Mouse (Mus musculus): ENCODE measurements around the gene Nucks1. TPM values are rescaled to one million over a fixed set of nuclear protein-coding genes. Genes with fewer than 3 reads are reported as not detected.

Gene Nucks1
- polyA plus RNA-seq (2015; fragmentation: Illumina TruSeq; extraction: RNeasy Lipid Tissue Mini Kit (QIAGEN cat#74804); ENCODE audit: insufficient read depth, low read depth, low replicate concordance) = 5.5 TPM

DNA sequence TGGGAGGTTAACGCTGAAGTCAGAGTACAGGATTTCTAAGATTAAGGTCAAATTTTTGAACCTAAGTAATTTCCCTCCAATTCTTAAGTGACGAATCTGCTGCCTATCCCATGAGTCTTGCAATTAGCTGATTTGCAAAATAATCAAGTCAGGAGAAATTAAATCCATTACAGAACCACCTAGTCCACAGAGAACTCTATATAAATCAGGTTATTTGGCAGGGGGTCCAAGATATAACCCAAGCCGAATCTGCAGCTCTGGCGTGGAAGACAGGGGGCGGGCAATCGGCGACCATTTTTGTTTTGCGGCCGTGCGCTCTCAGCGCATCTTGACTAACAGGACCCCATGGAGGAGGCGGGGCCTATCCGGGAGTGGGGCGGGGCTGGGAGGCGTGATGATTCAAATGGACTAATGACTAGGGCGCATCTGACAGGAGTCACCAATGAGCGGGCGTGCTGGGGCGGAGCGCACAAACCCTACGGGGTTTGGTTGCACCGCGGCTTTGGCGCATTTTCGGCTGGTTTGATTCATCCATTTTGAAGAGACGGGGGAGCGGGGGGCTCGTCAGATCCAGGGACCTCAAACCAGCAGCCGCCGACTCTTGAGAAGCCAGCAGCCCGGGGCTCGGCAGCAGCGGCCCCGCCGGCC, at the start of gene Nucks1:
Gene Nucks1, plus strand, starts transcription at position 534 of the 648 bp plus-strand sequence.

GRCm38 (mm10) chr1:131867093-131867945, 43.0 kb upstream of the Nucks1 start, which contains the start of gene Rab29:
Gene Rab29, plus strand, starts transcription at chr1:131867224.

DNA sequence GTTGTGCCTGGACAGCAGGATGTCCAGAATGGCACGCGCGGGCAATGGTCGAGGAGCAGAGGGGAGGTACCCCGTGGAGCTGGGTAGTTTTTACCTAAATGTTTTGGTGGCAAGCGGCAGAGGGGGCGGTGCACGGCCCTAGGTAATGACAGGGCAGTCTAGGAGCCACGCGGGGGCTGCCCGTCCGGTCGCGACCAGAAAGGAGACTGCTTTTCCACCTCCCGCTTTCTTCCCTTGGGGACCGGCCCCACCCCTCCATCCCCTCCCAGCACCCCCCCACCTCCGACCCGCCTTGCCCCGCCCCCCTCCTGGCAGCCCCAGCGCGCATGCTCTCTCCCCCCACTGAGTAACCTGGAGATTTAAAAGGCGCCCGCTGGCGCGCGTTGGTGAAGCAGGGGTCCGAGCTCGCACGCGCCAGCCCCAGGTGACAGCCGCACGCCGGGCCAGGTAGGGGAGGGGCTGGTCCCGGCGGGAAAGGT, 52.3 kb downstream of the Nucks1 start, which contains the start of gene Slc45a3:
Gene Slc45a3, plus strand, starts transcription at position 362 of the 479 bp plus-strand sequence.

Other genes starting within 250 kb of the Nucks1 start
- 3.7 TPM for gene Rab7b, start 221.8 kb upstream of the Nucks1 start, polyA plus RNA-seq (2015; fragmentation: Illumina TruSeq; extraction: RNeasy Lipid Tissue Mini Kit (QIAGEN cat#74804); ENCODE audit: insufficient read depth, low read depth, low replicate concordance)
- not detected for gene Slc26a9, start 166.5 kb upstream of the Nucks1 start, polyA plus RNA-seq (2015; fragmentation: Illumina TruSeq; extraction: RNeasy Lipid Tissue Mini Kit (QIAGEN cat#74804); ENCODE audit: insufficient read depth, low read depth, low replicate concordance)
- 0.89 TPM for gene Pm20d1, start 113.2 kb upstream of the Nucks1 start, polyA plus RNA-seq (2015; fragmentation: Illumina TruSeq; extraction: RNeasy Lipid Tissue Mini Kit (QIAGEN cat#74804); ENCODE audit: insufficient read depth, low read depth, low replicate concordance)
- gene Slc41a1, start 83.0 kb upstream of the Nucks1 start, polyA plus RNA-seq (2015; fragmentation: Illumina TruSeq; extraction: RNeasy Lipid Tissue Mini Kit (QIAGEN cat#74804); ENCODE audit: insufficient read depth, low read depth, low replicate concordance) = 20.8 TPM
- gene Rab29, start 43.3 kb upstream of the Nucks1 start, polyA plus RNA-seq (2015; fragmentation: Illumina TruSeq; extraction: RNeasy Lipid Tissue Mini Kit (QIAGEN cat#74804); ENCODE audit: insufficient read depth, low read depth, low replicate concordance) = 8.0 TPM
- 0.55 TPM for gene Slc45a3, start 52.4 kb downstream of the Nucks1 start, polyA plus RNA-seq (2015; fragmentation: Illumina TruSeq; extraction: RNeasy Lipid Tissue Mini Kit (QIAGEN cat#74804); ENCODE audit: insufficient read depth, low read depth, low replicate concordance)
- gene Elk4, start 97.1 kb downstream of the Nucks1 start, polyA plus RNA-seq (2015; fragmentation: Illumina TruSeq; extraction: RNeasy Lipid Tissue Mini Kit (QIAGEN cat#74804); ENCODE audit: insufficient read depth, low read depth, low replicate concordance) = 11.0 TPM
- gene Mfsd4a, start 157.5 kb downstream of the Nucks1 start, polyA plus RNA-seq (2015; fragmentation: Illumina TruSeq; extraction: RNeasy Lipid Tissue Mini Kit (QIAGEN cat#74804); ENCODE audit: insufficient read depth, low read depth, low replicate concordance) = 2.4 TPM
- 9.9 TPM for gene Cdk18, start 229.2 kb downstream of the Nucks1 start, polyA plus RNA-seq (2015; fragmentation: Illumina TruSeq; extraction: RNeasy Lipid Tissue Mini Kit (QIAGEN cat#74804); ENCODE audit: insufficient read depth, low read depth, low replicate concordance)

Measured in pancreas, adult 10 weeks (tissue).